Mouse (Mus musculus) intestine, embryonic 16.5 days (tissue): ENCODE measurements around the gene Runx3. TPM values are rescaled to one million over a fixed set of nuclear protein-coding genes. Genes with fewer than 3 reads are reported as not detected.

Experiments
- ATAC-seq: fragments of 200-750 bp; cut with Nextera tagmentation; 2 replicates; pipeline ENCODE4 v1.8.0; 2017; ENCODE audit warnings: moderate TSS enrichment, moderate library complexity
- H3K27ac ChIP-seq: fragments of 300-500 bp; sonication (generic); 2 replicates; pipeline ENCODE4 v1.5.1; 2014; ENCODE audit warnings: mild to moderate bottlenecking, low read length
- H3K27me3 ChIP-seq: fragments of 300-500 bp; sonication (generic); replicated peaks from 2 replicates; pipeline ENCODE4 v1.6.1; 2014; ENCODE audit warnings: low read length, control low read depth, mixed read lengths; ENCODE audit not compliant: control insufficient read depth, insufficient read depth
- H3K36me3 ChIP-seq: fragments of 300-500 bp; sonication (generic); 2 replicates; pipeline ENCODE4 v1.6.1; 2014; ENCODE audit warnings: low read length, control low read depth; ENCODE audit not compliant: control insufficient read depth, insufficient read depth
- H3K4me1 ChIP-seq: fragments of 300-500 bp; sonication (generic); 2 replicates; pipeline ENCODE4 v1.6.1; 2014; ENCODE audit warnings: low read length, control low read depth, mixed read lengths; ENCODE audit not compliant: control insufficient read depth, insufficient read depth
- H3K4me2 ChIP-seq: fragments of 300-500 bp; sonication (generic); 2 replicates; pipeline ENCODE4 v1.6.1; 2014; ENCODE audit warnings: low read depth, low read length, control low read depth
- H3K4me3 ChIP-seq: fragments of 300-500 bp; sonication (generic); 2 replicates; pipeline ENCODE4 v1.5.1; 2014; ENCODE audit warnings: mild to moderate bottlenecking, low read length
- H3K9ac ChIP-seq: fragments of 300-500 bp; sonication (generic); 2 replicates; pipeline ENCODE4 v1.6.1; 2014; ENCODE audit warnings: low read depth, low read length
- H3K9me3 ChIP-seq: fragments of 300-500 bp; sonication (generic); 2 replicates; pipeline ENCODE4 v1.6.1; 2016; ENCODE audit warnings: low read length, control low read depth; ENCODE audit not compliant: control insufficient read depth
- WGBS: fragments of 180-500 bp; shearing (Covaris S2); extraction: QIAGEN DNeasy Blood & Tissue Kit; methylation state at CpG from one replicate; pipeline ENCODE4 v1.1.7; 2014; 5-methylcytosine and 5-hydroxymethylcytosine counted together
- polyA plus RNA-seq: library from polyadenylated mRNA; unstranded; fragments of >200 nt; fragmentation: Nextera tagmentation; extraction: Ambion mirVana; gene quantifications from 2 replicates; pipeline ENCODE4 v1.2.1, GENCODE M21; 2015

The Runx3 gene
- polyA plus RNA-seq, 1 experiment from 2014 or later = 0.33 TPM

DNA sequence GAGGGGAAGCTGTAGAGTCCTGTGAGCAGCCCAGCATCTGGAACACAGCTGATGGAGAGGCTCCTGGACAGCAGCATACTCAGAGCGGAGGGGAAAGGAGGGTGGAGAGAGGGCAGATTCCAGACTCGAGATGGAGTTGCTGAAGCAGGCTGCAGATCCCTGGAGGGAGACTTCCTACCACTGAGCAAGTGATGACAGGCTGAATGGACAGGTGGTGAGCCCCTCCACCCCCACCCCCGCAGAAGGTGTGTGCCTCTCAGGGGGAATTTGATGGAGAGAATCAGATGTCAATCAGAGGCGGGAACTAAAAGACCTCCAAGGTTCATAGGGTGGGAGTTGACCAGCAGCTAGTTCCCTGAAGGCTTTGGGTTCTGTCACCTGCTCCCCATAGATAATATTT lies 13.5 kb upstream of the Runx3 start:
- no peak for ATAC-seq
- Histone ChIP-seq H3K36me3 (no peaks in the 10 kb centered on the region), H3K9me3 (no peaks in the 10 kb centered on the region), H3K4me2 (no peak overlapping the region), H3K4me3 (no peak overlapping the region), H3K4me1 (no peaks in the 10 kb centered on the region), H3K9ac (no peak overlapping the region), H3K27me3 (no peaks in the 10 kb centered on the region), H3K27ac (no peak overlapping the region)
- WGBS = 55% methylated on average over 4 of the region's 4 CpGs

DNA sequence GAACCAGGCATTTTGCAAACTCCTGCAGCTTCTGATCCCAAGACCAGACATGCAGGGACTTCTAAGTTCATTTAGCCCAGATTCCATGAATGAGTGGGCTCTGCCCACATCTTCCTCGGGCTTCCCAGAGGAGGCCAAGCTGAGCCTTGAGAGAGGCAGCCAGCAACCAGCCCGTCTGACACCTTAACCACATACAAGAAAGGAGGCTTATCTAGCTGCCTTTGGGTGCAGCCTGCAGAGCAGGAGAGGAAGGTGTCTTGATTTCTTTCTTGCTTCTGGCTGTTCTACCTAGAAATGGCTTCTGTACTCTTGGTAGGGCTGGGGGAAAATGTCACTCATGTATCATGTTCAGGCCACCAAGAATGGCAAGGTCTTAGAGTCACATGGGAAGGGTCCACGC lies 11.8 kb upstream of the Runx3 start:
- Histone ChIP-seq H3K4me2 (no peak overlapping the region), H3K9ac (no peak overlapping the region), H3K27me3 (no peaks in the 10 kb centered on the region), H3K27ac (no peak overlapping the region), H3K4me3 (no peak overlapping the region), H3K36me3 (no peaks in the 10 kb centered on the region), H3K9me3 (peaks cover 5% of the 10 kb centered on the region; the same call in 1 of the 2 replicates), H3K4me1 (no peaks in the 10 kb centered on the region)
- WGBS = 58% methylated on average over 3 of the region's 3 CpGs
- ATAC-seq = no peak

DNA sequence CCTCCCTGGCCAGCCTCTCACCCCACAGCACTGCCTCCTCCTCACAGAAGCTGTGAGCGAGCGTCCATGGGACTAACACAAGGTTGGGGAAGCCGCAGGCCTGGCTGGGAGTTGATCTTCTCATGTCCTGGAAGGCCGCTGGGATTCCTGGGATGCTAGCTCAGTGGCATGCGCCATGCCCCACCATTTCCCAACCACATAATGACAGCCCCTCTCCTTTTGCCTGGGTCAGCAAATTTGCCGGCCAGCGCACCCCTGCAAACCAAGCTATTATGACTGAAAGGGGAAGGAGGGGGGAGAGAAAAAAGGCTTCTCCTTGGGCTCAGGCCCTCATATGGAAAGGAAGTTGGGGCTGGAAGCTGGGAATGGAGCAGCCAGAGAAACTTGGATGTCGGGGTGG lies 6.8 kb upstream of the Runx3 start:
- 80% methylated on average over 8 of the region's 8 CpGs for WGBS
- Histone ChIP-seq H3K36me3 (no peaks in the 10 kb centered on the region), H3K9ac (no peak overlapping the region), H3K9me3 (peaks cover 5% of the 10 kb centered on the region; the same call in 1 of the 2 replicates), H3K27ac (no peak overlapping the region), H3K4me2 (no peak overlapping the region), H3K4me1 (no peaks in the 10 kb centered on the region), H3K27me3 (no peaks in the 10 kb centered on the region; the same call in 1 of the 2 replicates), H3K4me3 (no peak overlapping the region)
- no peak for ATAC-seq

DNA sequence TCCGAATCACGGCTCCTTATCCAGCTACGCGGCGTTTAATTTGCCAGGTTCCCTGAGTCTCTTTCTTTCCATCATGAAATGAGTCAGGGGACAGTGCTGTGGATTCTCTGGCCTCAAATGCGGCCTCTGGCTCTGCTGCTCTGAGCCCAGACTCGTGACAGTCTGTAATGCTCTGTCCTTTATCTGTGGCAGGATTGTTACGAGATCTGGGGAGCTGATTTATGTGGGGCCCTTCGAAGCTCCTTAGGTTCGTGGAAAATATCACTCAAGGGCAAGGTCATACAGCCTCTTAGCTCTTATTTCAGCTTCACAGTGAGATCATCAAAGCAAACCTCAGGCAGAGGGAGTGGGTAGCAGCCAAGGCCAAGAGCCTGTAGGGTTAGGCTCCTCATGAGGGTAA lies 6.2 kb upstream of the Runx3 start:
- Histone ChIP-seq H3K9me3 (peaks cover 5% of the 10 kb centered on the region; the same call in 1 of the 2 replicates), H3K4me2 (no peak overlapping the region), H3K27me3 (no peaks in the 10 kb centered on the region; the same call in 1 of the 2 replicates), H3K4me3 (no peak overlapping the region), H3K4me1 (no peaks in the 10 kb centered on the region), H3K9ac (no peak overlapping the region), H3K36me3 (no peaks in the 10 kb centered on the region), H3K27ac (no peak overlapping the region)
- no peak for ATAC-seq
- WGBS = 74% methylated on average over 10 of the region's 10 CpGs

DNA sequence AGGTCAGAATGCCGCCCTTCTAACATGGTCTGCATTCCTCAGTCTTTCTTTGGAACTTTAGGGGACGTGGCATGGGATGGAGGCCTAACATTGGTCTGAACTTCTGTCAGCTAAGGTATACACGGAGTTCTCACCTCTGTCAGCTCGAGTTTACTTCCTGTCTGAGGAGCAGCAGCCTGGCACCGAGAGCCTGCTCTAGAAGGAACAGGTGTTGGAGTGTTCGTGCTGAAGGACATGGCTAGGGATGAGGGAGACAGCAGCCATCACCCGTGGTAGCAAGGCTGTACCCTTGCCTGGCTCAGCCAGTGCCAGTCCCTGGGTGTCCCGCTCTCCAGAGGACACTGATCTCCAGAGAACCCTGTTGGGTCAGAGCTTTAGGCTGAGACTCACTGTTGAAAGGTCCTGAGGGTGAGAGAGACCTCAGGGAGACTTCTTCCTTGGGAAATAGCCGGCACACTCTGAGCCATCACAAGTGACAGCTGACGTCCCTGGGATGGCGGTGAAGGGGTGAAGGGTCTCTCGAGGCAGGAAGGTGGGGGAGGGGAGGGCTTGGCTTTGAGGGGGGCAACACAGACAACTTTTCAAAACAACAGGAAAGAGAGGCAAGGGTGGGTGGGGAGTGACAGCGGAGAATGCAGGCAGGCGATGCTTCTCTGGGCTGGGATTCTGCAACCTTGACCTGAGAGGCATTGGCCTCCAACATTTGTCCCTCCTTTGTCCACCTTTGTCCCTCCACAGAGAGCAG lies 4.9 kb upstream of the Runx3 start:
- no peak overlapping the region for H3K9ac ChIP-seq
- H3K4me2 ChIP-seq = no peak overlapping the region
- 53% methylated on average over 14 of the region's 14 CpGs for WGBS
- no peaks in the 10 kb centered on the region for H3K4me1 ChIP-seq
- no peak overlapping the region for H3K4me3 ChIP-seq
- ATAC-seq = no peak
- H3K27me3 ChIP-seq = no peaks in the 10 kb centered on the region; the same call in 1 of the 2 replicates
- H3K9me3 ChIP-seq = peaks cover 5% of the 10 kb centered on the region; the same call in 1 of the 2 replicates
- H3K27ac ChIP-seq = no peak overlapping the region
- H3K36me3 ChIP-seq = no peaks in the 10 kb centered on the region

DNA sequence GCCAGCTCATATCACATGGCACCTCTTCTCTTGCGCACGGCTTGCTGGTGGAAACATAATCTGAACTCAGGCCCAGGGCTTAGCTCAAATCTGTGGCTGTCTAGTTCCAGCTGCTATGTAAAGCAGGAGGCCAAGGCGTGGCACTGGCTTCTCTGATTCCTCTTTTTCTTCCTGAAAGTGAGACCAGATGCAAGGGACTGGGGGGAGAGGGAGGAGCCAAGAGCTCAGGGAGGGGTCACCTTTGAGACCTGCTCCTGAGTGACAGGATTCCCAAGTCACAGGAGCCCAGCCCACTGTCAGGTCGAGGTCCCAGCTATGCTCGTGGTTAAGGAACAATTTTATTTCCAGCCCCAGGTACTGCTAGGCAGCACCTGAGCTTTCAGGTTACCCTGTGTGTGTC lies 4.1 kb upstream of the Runx3 start:
- Histone ChIP-seq H3K4me1 (no peaks in the 10 kb centered on the region), H3K27me3 (no peaks in the 10 kb centered on the region; the same call in 1 of the 2 replicates)
- ATAC-seq = no peak

DNA sequence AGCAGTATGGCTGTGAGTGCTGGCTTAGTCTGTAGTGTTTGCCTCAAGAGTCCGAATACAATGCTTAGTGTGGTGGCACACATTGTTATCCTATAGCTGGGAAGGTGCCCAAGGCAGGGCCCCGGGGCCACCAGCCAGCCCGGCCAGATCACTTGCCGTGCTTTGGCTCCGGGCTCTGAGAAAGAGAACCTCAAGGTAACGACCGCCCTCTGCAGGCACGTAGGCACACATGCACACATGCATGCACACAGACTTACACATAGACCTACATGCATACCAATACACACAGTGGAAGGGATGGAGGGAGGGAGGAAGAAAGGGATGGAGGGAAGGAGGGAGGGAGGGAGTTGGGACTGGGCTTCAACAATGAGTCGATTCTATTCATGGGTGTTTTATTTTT lies 2.6 kb upstream of the Runx3 start:
- H3K4me3 ChIP-seq = no peak overlapping the region
- no peaks in the 10 kb centered on the region; the same call in 1 of the 2 replicates for H3K27me3 ChIP-seq
- H3K27ac ChIP-seq = no peak overlapping the region
- H3K9ac ChIP-seq = no peak overlapping the region
- no peaks in the 10 kb centered on the region for H3K9me3 ChIP-seq
- 90% methylated on average over 9 of the region's 9 CpGs for WGBS
- H3K36me3 ChIP-seq = no peaks in the 10 kb centered on the region
- ATAC-seq = no peak
- no peaks in the 10 kb centered on the region for H3K4me1 ChIP-seq
- H3K4me2 ChIP-seq = no peak overlapping the region

More for the DNA sequence above, 4.1 kb upstream of the Runx3 start:
- H3K9ac ChIP-seq = no peak overlapping the region
- no peaks in the 10 kb centered on the region for H3K36me3 ChIP-seq
- 63% methylated on average over 5 of the region's 5 CpGs for WGBS
- no peak overlapping the region for H3K4me3 ChIP-seq
- H3K9me3 ChIP-seq = peaks cover 5% of the 10 kb centered on the region; the same call in 1 of the 2 replicates
- H3K27ac ChIP-seq = no peak overlapping the region
- no peak overlapping the region for H3K4me2 ChIP-seq

DNA sequence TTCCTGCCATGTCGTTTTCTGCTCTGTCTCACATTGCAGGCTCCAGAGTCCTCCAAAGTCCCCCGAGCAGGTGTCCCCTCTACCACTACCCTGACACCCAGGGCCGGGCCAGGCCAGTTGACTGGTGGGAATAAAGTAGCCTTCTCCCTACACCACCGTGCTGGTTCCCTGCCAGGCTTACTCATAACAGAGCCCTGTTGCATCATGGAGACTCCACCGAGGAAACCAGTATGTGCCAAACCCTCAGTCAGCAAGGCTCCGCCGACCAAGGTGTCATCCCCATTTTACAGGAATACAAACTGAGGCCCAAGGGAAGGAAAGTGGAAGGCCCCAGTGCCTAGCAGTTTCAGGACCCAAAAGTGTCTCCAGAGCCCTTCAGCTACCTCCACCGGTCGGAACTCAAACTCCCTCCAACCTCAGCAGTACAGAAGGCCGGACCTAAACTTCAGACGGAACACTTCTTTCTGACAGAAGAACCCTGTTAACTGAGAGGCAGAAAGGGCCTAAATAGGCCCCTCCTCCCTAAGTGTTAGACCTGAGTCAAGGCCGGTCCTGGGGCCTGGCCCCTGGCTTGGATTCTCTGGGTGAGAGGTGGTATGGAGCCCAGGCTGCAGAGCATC lies 1.5 kb upstream of the Runx3 start:
- no peak overlapping the region for H3K27ac ChIP-seq
- H3K4me1 ChIP-seq = no peaks in the 10 kb centered on the region
- H3K4me2 ChIP-seq = no peak overlapping the region
- ATAC-seq = no peak
- no peak overlapping the region for H3K4me3 ChIP-seq
- H3K9me3 ChIP-seq = no peaks in the 10 kb centered on the region
- no peaks in the 10 kb centered on the region for H3K36me3 ChIP-seq
- WGBS = 91% methylated on average over 12 of the region's 12 CpGs
- no peak overlapping the region for H3K9ac ChIP-seq
- H3K27me3 ChIP-seq = no peaks in the 10 kb centered on the region; the same call in 1 of the 2 replicates

DNA sequence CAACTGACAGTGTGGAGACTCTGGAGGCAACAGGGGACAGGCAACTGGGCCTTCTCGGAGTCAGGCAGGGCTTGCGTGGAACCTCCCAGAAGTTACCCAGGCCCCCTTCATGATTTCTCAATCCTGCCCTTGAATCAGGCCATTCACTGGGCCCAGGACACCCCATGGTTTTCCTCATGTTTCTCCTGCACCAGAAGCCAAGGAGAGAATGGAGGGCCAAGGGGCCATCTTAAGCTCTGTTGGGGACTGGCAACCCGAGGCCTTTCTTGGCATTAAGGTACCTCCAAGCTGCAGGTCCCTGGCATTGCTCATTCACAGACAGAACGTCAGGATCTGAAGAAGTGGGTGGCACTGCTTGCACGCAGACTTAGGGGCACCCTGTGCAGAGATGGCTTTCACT lies 3.3 kb downstream of the Runx3 start:
- ATAC-seq = no peak
- Histone ChIP-seq H3K4me3 (no peak overlapping the region), H3K27ac (no peak overlapping the region), H3K27me3 (0 out of 2 replicates have a peak, but pooled peaks cover 6% of the 10 kb centered on the region), H3K9ac (no peak overlapping the region), H3K4me2 (no peak overlapping the region), H3K4me1 (no peaks in the 10 kb centered on the region), H3K9me3 (no peaks in the 10 kb centered on the region), H3K36me3 (no peaks in the 10 kb centered on the region)
- 81% methylated on average over 5 of the region's 5 CpGs for WGBS
